Mouse (Mus musculus): Measurements from ENCODE around the gene Snx20. TPM values are rescaled to one million over a fixed set of nuclear protein-coding genes. Genes with fewer than 3 reads are reported as not detected.

The Snx20 gene
- polyA plus RNA-seq, 1 experiment from 2014 or later = 2.7 TPM

Other genes starting within 250 kb of the Snx20 start
- 1.9 and 2.2 TPM in 2 replicates for gene Nkd1, start 114.8 kb downstream of the Snx20 start, polyA plus RNA-seq (2015; fragmentation: Nextera tagmentation; extraction: Ambion mirVana)
- 0.02 TPM in 1 of 2 replicates, not detected in the other for gene Nod2, start 11.2 kb upstream of the Snx20 start, polyA plus RNA-seq (2015; fragmentation: Nextera tagmentation; extraction: Ambion mirVana)
- gene Cyld, start 60.9 kb upstream of the Snx20 start, polyA plus RNA-seq (2015; fragmentation: Nextera tagmentation; extraction: Ambion mirVana) = 5.8 and 7.4 TPM in 2 replicates

All from liver, embryonic 13.5 days (tissue).